Mouse (Mus musculus) brain, embryonic 14.5 days (tissue): ENCODE measurements at regions not wholly inside any gene's neighbourhood (a gene's known extent, or its start where the extent isn't known, plus 50 kb on each side); places are given as distances from the start of the nearest gene placed in this dataset.
"Not testable (repeated sequence)": the region's sequence is repeated elsewhere in the genome, so short reads cannot be mapped to it uniquely, and the experiment has no call there.

Experiments
- DNase-seq: peaks from one replicate; pipeline ENCODE4 v3.0.0-alpha.2; 2011; ENCODE audit warnings: low read depth
- CTCF ChIP-seq: fragments of 200-500 bp; IDR thresholded peaks from 2 replicates; pipeline ENCODE4 v1.5.1; 2012; ENCODE audit warnings: inconsistent platforms, mild to moderate bottlenecking, moderate library complexity, borderline replicate concordance; ENCODE audit not compliant: insufficient read depth, insufficient read length; ENCODE audit errors: extremely low read depth
- POLR2A ChIP-seq: fragments of 200-500 bp; IDR thresholded peaks from 2 replicates; pipeline ENCODE4 v1.6.1; 2012; ENCODE audit warnings: mild to moderate bottlenecking, inconsistent platforms, borderline replicate concordance; ENCODE audit not compliant: poor library complexity, insufficient read depth, insufficient read length, severe bottlenecking; ENCODE audit errors: extremely low read depth

- DNase-seq = not testable (repeated sequence)
Observed at GRCm38 (mm10) chrX:114802061-114802460, 102.8 kb upstream of the Ube2dnl1 start.

- DNase-seq = peak; percentile 3
- TF ChIP-seq CTCF = no peak
- TF ChIP-seq POLR2A = no peak
Observed at GRCm38 (mm10) chrX:114816267-114816666, 88.5 kb upstream of the Ube2dnl1 start.

- DNase-seq = no peak
- TF ChIP-seq CTCF (no peak), POLR2A (no peak)
Observed at GRCm38 (mm10) chrX:114836906-114837305, 67.9 kb upstream of the Ube2dnl1 start.

- DNase-seq = no peak
- no peak for TF ChIP-seq POLR2A
- TF ChIP-seq CTCF = no peak
Observed at GRCm38 (mm10) chrX:114843510-114843909, 61.3 kb upstream of the Ube2dnl1 start.
